Mouse (Mus musculus) CH12.LX (cell line): ENCODE measurements at regions not wholly inside any gene's neighbourhood (a gene's known extent, or its start where the extent isn't known, plus 50 kb on each side); places are given as distances from the start of the nearest gene placed in this dataset.

Source experiments
- DNase-seq: peaks from one replicate; pipeline ENCODE4 v3.0.0-alpha.2; 2013; ENCODE audit errors: extremely low read depth
- H3K27ac ChIP-seq: 2 replicates; pipeline ENCODE4 v1.5.1; 2012; ENCODE audit warnings: low read depth, mild to moderate bottlenecking, control low read depth, moderate library complexity; ENCODE audit not compliant: insufficient read depth
- H3K27me3 ChIP-seq: replicated peaks from 2 replicates; pipeline ENCODE3; 2012; ENCODE audit warnings: inconsistent platforms
- H3K36me3 ChIP-seq, 2 experiments: replicated peaks in 1 of 2; 2 replicates each; pipeline versions ENCODE3 to v1.6.1; 2012; ENCODE audit warnings: inconsistent platforms in 1 of 2, low read length in 1 of 2, mild to moderate bottlenecking in 1 of 2, mixed read lengths in 1 of 2, moderate library complexity in 1 of 2; ENCODE audit not compliant: control insufficient read depth in 1 of 2, insufficient read depth in 1 of 2
- H3K4me1 ChIP-seq, 2 experiments: 2 replicates each; pipeline ENCODE4 v1.6.1; 2012; ENCODE audit warnings: inconsistent platforms in 1 of 2, moderate library complexity in 1 of 2; ENCODE audit not compliant: insufficient read depth in 2 of 2, control insufficient read depth in 1 of 2
- H3K4me2 ChIP-seq: 2 replicates; pipeline ENCODE4 v1.6.1; 2012; ENCODE audit warnings: low read depth, mild to moderate bottlenecking, control low read depth; ENCODE audit not compliant: poor library complexity, insufficient read depth, severe bottlenecking
- H3K4me3 ChIP-seq, 3 experiments: fragments of 150-350 bp in 1 of 3; sonication (generic) in 1 of 3; replicated peaks in 1 of 3; 2 replicates each; pipeline versions ENCODE3 to v1.5.1; 2011 to 2012; ENCODE audit warnings: low read depth in 2 of 3, low read length in 2 of 3, mild to moderate bottlenecking in 2 of 3, moderate library complexity in 2 of 3, control low read depth in 1 of 3, improper control_type of control experiment in 1 of 3, inconsistent platforms in 1 of 3, mixed read lengths in 1 of 3; ENCODE audit not compliant: poor library complexity in 1 of 3
- H3K79me2 ChIP-seq: replicated peaks from 2 replicates; pipeline ENCODE4 v1.6.1; 2012; ENCODE audit warnings: mild to moderate bottlenecking, moderate library complexity; ENCODE audit not compliant: control insufficient read depth, poor library complexity, insufficient read depth, severe bottlenecking; ENCODE audit errors: extremely low read depth
- H3K9ac ChIP-seq: 2 replicates; pipeline ENCODE4 v1.6.1; 2012; ENCODE audit warnings: low read depth, mild to moderate bottlenecking, control low read depth, moderate library complexity; ENCODE audit not compliant: insufficient read depth
- H3K9me3 ChIP-seq: replicated peaks from 2 replicates; pipeline ENCODE3; 2012; ENCODE audit warnings: low read length, inconsistent platforms, mixed read lengths
- CHD1 ChIP-seq: IDR thresholded peaks from 2 replicates; pipeline ENCODE4 v1.6.1; 2012; ENCODE audit warnings: low read depth, low read length, improper control_type of control experiment, inconsistent platforms
- CHD2 ChIP-seq: IDR thresholded peaks from 2 replicates; pipeline ENCODE4 v1.6.1; 2011; ENCODE audit warnings: low read length, improper control_type of control experiment
- E2F4 ChIP-seq: IDR thresholded peaks from 2 replicates; pipeline ENCODE4 v1.6.1; 2011; ENCODE audit warnings: low read depth, low read length, improper control_type of control experiment; ENCODE audit not compliant: insufficient replicate concordance
- ELF1 ChIP-seq: IDR thresholded peaks from 2 replicates; pipeline ENCODE4 v1.6.1; 2014; ENCODE audit warnings: low read depth, mild to moderate bottlenecking, inconsistent platforms, low read length, improper control_type of control experiment
- EP300 ChIP-seq: IDR thresholded peaks from 2 replicates; pipeline ENCODE4 v1.6.1; 2011; ENCODE audit warnings: low read length, improper control_type of control experiment
- ETS1 ChIP-seq: conservative IDR thresholded peaks from 2 replicates; pipeline ENCODE4 v1.6.1; 2012; ENCODE audit warnings: low read depth, mild to moderate bottlenecking, inconsistent platforms, low read length, improper control_type of control experiment, moderate library complexity
- GABPA ChIP-seq: IDR thresholded peaks from 2 replicates; pipeline ENCODE4 v1.6.1; 2012; ENCODE audit warnings: low read depth, low read length, improper control_type of control experiment, inconsistent platforms; ENCODE audit not compliant: insufficient replicate concordance
- IRF4 ChIP-seq: IDR thresholded peaks from 2 replicates; pipeline ENCODE4 v1.6.1; 2014; ENCODE audit warnings: low read depth, mild to moderate bottlenecking, inconsistent platforms, low read length, improper control_type of control experiment
- JUN ChIP-seq: IDR thresholded peaks from 2 replicates; pipeline ENCODE4 v1.6.1; 2011; ENCODE audit warnings: low read depth, mild to moderate bottlenecking, low read length, improper control_type of control experiment, moderate library complexity; ENCODE audit not compliant: insufficient read depth
- JUND ChIP-seq: conservative IDR thresholded peaks from 2 replicates; pipeline ENCODE4 v1.6.1; 2011; ENCODE audit warnings: low read depth, low read length, improper control_type of control experiment
- KAT2A ChIP-seq: IDR thresholded peaks from 2 replicates; pipeline ENCODE4 v1.6.1; 2012; ENCODE audit warnings: low read length, improper control_type of control experiment, inconsistent platforms; ENCODE audit not compliant: insufficient replicate concordance
- MAFK ChIP-seq: IDR thresholded peaks from 2 replicates; pipeline ENCODE4 v1.6.1; 2011; ENCODE audit warnings: low read length, improper control_type of control experiment; ENCODE audit not compliant: insufficient replicate concordance
- MAX ChIP-seq: IDR thresholded peaks from 2 replicates; pipeline ENCODE4 v1.6.1; 2011; ENCODE audit warnings: low read length, improper control_type of control experiment
- MAZ ChIP-seq: IDR thresholded peaks from 2 replicates; pipeline ENCODE4 v1.6.1; 2012; ENCODE audit warnings: low read depth, mild to moderate bottlenecking, inconsistent platforms, low read length, improper control_type of control experiment, moderate library complexity
- MEF2A ChIP-seq: IDR thresholded peaks from 2 replicates; pipeline ENCODE4 v1.6.1; 2014; ENCODE audit warnings: low read depth, mild to moderate bottlenecking, inconsistent platforms, low read length, improper control_type of control experiment, borderline replicate concordance
- MXI1 ChIP-seq: IDR thresholded peaks from 2 replicates; pipeline ENCODE4 v1.6.1; 2011; ENCODE audit warnings: mild to moderate bottlenecking, low read depth, low read length, improper control_type of control experiment
- MYC ChIP-seq: IDR thresholded peaks from 2 replicates; pipeline ENCODE4 v1.6.1; 2011; ENCODE audit warnings: low read depth, mild to moderate bottlenecking, improper control_type of control experiment, low read length
- NELFE ChIP-seq: IDR thresholded peaks from 2 replicates; pipeline ENCODE4 v1.6.1; 2011; ENCODE audit warnings: low read depth, low read length, improper control_type of control experiment
- NRF1 ChIP-seq: IDR thresholded peaks from 2 replicates; pipeline ENCODE4 v1.6.1; 2014; ENCODE audit warnings: low read depth, mild to moderate bottlenecking, inconsistent platforms, low read length, improper control_type of control experiment, moderate library complexity
- PAX5 ChIP-seq: IDR thresholded peaks from 2 replicates; pipeline ENCODE4 v1.6.1; 2012; ENCODE audit warnings: low read length, inconsistent platforms, mixed read lengths
- POLR2A ChIP-seq: IDR thresholded peaks from 2 replicates; pipeline ENCODE4 v1.6.1; 2011; ENCODE audit warnings: low read depth, mild to moderate bottlenecking, improper control_type of control experiment, low read length
- POLR2AphosphoS2 ChIP-seq: IDR thresholded peaks from 2 replicates; pipeline ENCODE4 v1.6.1; 2011; ENCODE audit warnings: low read depth, low read length, improper control_type of control experiment
- RAD21 ChIP-seq: IDR thresholded peaks from 2 replicates; pipeline ENCODE4 v1.6.1; 2011; ENCODE audit warnings: low read depth, mild to moderate bottlenecking, low read length, improper control_type of control experiment, moderate library complexity
- RCOR1 ChIP-seq: conservative IDR thresholded peaks from 2 replicates; pipeline ENCODE4 v1.6.1; 2012; ENCODE audit warnings: low read depth, mild to moderate bottlenecking, inconsistent platforms, low read length, improper control_type of control experiment
- SIN3A ChIP-seq: IDR thresholded peaks from 2 replicates; pipeline ENCODE4 v1.6.1; 2012; ENCODE audit warnings: low read length, improper control_type of control experiment, inconsistent platforms
- SMC3 ChIP-seq: IDR thresholded peaks from 2 replicates; pipeline ENCODE4 v1.6.1; 2011; ENCODE audit warnings: low read depth, low read length, improper control_type of control experiment
- UBTF ChIP-seq: IDR thresholded peaks from 2 replicates; pipeline ENCODE4 v1.6.1; 2012; ENCODE audit warnings: low read depth, mild to moderate bottlenecking, inconsistent platforms, low read length, improper control_type of control experiment, moderate library complexity
- USF1 ChIP-seq: IDR thresholded peaks from 2 replicates; pipeline ENCODE4 v1.6.1; 2014; ENCODE audit warnings: low read depth, mild to moderate bottlenecking, inconsistent platforms, low read length, improper control_type of control experiment
- ZC3H11A ChIP-seq: IDR thresholded peaks from 2 replicates; pipeline ENCODE4 v1.6.1; 2012; ENCODE audit warnings: low read depth, mild to moderate bottlenecking, inconsistent platforms, low read length, improper control_type of control experiment
- ZMIZ1 ChIP-seq: IDR thresholded peaks from 2 replicates; pipeline ENCODE4 v1.6.1; 2012; ENCODE audit warnings: low read depth, mild to moderate bottlenecking, inconsistent platforms, low read length, improper control_type of control experiment
- dilution Hi-C: fragments of 300-500 bp; cut with MboI; formaldehyde crosslinking; loops from 2 replicates; pipeline ENCODE4 v1.14.3; 2020; ENCODE audit warnings: low sequenced_read_pairs; ENCODE audit not compliant: extremely low pct_unique_long_range_greater_than_20kb, extremely low pct_ligation_motif_present
- in situ Hi-C: fragments of 300-500 bp; cut with MboI; formaldehyde crosslinking; loops from 3 replicates; pipeline ENCODE4 v1.14.3; 2019; ENCODE audit warnings: low sequenced_read_pairs, low pct_ligation_motif_present, low pct_unique_long_range_greater_than_20kb, mixed read lengths

DNA sequence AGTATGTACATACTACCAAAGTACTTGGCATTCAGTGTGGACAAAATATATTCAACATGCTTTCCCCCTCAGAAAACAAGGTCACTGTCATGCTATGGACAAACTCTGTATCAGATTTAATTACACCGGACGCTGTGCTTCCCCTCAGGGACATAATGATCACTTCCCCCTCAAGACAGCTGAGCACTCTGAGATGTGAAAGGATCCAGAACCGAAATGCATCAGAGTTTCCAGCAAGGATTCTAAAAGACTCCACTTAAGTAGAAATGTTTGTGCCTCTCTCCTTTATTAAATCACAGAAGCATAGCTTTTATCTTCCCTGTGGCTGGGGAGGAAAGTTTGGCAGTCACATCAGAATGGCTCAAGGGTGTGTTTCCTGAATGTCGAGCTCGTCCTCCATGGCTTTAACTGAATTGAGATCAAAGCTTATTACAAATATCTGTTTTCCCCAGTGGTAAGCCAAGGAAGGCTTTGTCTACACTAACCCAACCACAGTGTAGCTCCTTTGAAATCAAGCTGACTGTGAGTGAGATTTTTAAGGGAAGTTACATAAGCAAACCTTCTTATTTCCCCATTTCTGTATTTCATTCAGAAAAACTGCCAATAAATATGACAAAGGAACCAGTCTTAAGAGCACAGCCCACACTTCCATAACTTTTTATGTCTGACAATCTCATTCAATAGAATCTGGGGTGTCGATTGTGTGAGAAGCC, 161.2 kb downstream of the Cth start:
- H3K27me3 ChIP-seq = no peaks in the 10 kb centered on the region
- H3K4me2 ChIP-seq = peak overlapping the region; percentile 75
- TF ChIP-seq EP300 = peak; percentile 71
- TF ChIP-seq NELFE = 0 out of 2 replicates have a peak, but pooled peaks have one; percentile 19
- TF ChIP-seq ZC3H11A = no peak
- TF ChIP-seq JUND = 0 out of 2 replicates have a peak, but pooled peaks have one; percentile 24
- no peak for TF ChIP-seq MEF2A
- TF ChIP-seq POLR2A = no peak
- no peak for TF ChIP-seq KAT2A
- no peak for TF ChIP-seq NRF1
- peak; percentile 7; the same call in 1 of the 2 replicates for TF ChIP-seq CHD2
- no peak for TF ChIP-seq JUN
- TF ChIP-seq ELF1 = no peak
- TF ChIP-seq MAFK = no peak
- no peak for TF ChIP-seq E2F4
- TF ChIP-seq ETS1 = peak; percentile 70
- H3K9ac ChIP-seq = no peak overlapping the region
- no peaks in the 10 kb centered on the region for H3K36me3 ChIP-seq
- peaks cover 0 to 22% of the 10 kb centered on the region in 2 experiments; a peak in 3 of 4 replicates for H3K4me1 ChIP-seq
- no peaks in the 10 kb centered on the region for H3K79me2 ChIP-seq
- H3K9me3 ChIP-seq = no peaks in the 10 kb centered on the region
- H3K4me3 ChIP-seq = no peak overlapping the region
- dilution Hi-C loops = no loop called here
- H3K27ac ChIP-seq = no peak overlapping the region
- peak; percentile 46 for DNase-seq
- in situ Hi-C loops = no loop called here

DNA sequence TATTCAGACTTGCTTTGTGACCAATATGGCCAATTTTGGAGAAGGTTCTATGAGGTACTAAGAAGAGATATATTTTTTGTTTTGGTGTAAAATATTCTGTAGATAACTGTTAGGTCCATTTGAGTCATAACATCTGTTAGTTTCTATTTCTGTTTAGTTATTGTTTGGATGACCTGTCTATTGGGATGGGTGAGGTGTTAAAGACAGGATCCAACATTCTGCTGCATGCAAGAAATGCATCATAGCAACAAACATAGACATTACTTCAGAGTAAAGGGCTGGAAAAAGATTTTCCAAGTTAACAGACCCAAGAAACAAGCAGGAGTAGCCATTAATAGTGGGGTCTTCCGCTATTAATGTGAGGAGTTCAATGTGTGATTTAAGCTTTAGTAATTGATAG, 165.0 kb downstream of the Cth start:
- Histone ChIP-seq H3K27ac (no peak overlapping the region), H3K36me3 (no peaks in the 10 kb centered on the region), H3K9me3 (no peaks in the 10 kb centered on the region), H3K4me2 (no peak overlapping the region), H3K79me2 (no peaks in the 10 kb centered on the region), H3K9ac (no peak overlapping the region), H3K4me3 (no peak overlapping the region), H3K4me1 (peaks cover 0 to 17% of the 10 kb centered on the region in 2 experiments; a peak in 3 of 4 replicates), H3K27me3 (no peaks in the 10 kb centered on the region)
- in situ Hi-C loops (no loop called here), dilution Hi-C loops (no loop called here)
- DNase-seq = no peak
- TF ChIP-seq POLR2A (no peak), MXI1 (no peak), GABPA (no peak), MAX (no peak), SMC3 (no peak), EP300 (no peak), CHD1 (no peak), JUN (no peak), UBTF (no peak), USF1 (no peak), MYC (no peak), PAX5 (no peak), JUND (no peak), POLR2AphosphoS2 (no peak), RAD21 (no peak), MAZ (no peak), ZMIZ1 (no peak), IRF4 (no peak), RCOR1 (no peak), SIN3A (no peak)
